Mouse (Mus musculus): ENCODE measurements around the gene Colca2.

Gene Colca2

GRCm38 (mm10) chr9:51271073-51271472 lies 7.3 kb downstream of the Colca2 start:
- DNase-seq: no peak

GRCm38 (mm10) chr9:51268852-51269251 lies 9.5 kb downstream of the Colca2 start:
- no peak for DNase-seq

- no peak for DNase-seq
Measured at GRCm38 (mm10) chr9:51258426-51258825, 19.9 kb downstream of the Colca2 start.

- DNase-seq: no peak
Measured at GRCm38 (mm10) chr9:51256780-51257502, 21.4 kb downstream of the Colca2 start.

GRCm38 (mm10) chr9:51238741-51239385 lies 39.5 kb downstream of the Colca2 start:
- DNase-seq: no peak

- DNase-seq: no peak
Measured at GRCm38 (mm10) chr9:51232163-51232562, 46.2 kb downstream of the Colca2 start.

- no peak for DNase-seq
Measured at GRCm38 (mm10) chr9:51230701-51231389, 47.5 kb downstream of the Colca2 start.

GRCm38 (mm10) chr9:51225636-51226166 lies 52.7 kb downstream of the Colca2 start:
- no peak for DNase-seq
